Mouse (Mus musculus) lung, postnatal 25 days (tissue): Measurements from ENCODE around the gene Pgrmc1.

Source experiments
- DNase-seq: peaks from one replicate; pipeline ENCODE4 v3.0.0; 2022; ENCODE audit warnings: low spot score

Gene Pgrmc1

GRCm38 (mm10) chrX:36604040-36604439 is 6.0 kb downstream of the Pgrmc1 start:
- DNase-seq, result no peak

DNA sequence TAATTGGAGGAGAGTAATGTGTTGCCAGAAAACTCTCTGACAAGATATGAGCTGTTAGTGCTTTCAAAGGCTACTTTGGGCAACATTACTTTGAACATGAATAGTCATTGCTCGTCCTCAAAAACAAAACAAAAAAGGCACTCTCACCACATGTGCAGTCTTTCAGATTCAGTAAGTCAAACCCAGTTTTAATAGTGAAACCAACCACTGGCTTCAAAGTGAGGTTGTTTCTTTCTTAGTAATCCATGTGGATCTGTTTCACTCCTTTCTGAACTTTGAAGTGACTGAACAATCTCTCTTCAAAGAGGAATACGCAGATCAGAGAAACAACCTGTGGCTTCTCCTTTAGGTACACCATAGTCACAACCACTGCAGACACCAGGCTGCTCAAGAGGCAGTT is 11.1 kb downstream of the Pgrmc1 start:
- no peak for DNase-seq

GRCm38 (mm10) chrX:36628102-36628501 is 30.1 kb downstream of the Pgrmc1 start:
- no peak for DNase-seq

DNA sequence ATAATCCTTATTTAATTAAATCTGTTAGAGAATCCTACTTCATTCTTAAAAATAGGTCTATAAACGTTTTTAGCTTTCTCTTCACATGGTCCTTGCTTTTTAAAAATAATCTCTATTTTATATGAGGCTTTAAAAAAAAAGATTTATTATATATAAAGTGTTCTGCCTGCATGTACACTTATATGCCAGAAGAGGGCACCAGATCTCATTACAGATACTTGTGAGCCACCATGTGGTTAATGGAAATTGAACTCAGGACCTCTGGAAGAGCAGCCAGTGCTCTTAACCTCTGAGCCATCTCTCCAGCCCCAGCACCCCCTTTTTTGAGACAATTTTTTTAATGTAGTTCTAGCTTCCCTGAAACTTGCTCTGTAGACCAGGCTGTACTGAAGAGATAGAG is 32.8 kb downstream of the Pgrmc1 start:
- no peak for DNase-seq

- DNase-seq, result no peak
These were observed 42.0 kb downstream of the Pgrmc1 start for GRCm38 (mm10) chrX:36640046-36640445.

- peak; percentile 90 for DNase-seq
These were observed 46.9 kb downstream of the Pgrmc1 start, which contains the start of gene Akap17b for GRCm38 (mm10) chrX:36644657-36645551. TSS of gene Akap17b (minus strand) at chrX:36645395.
